Mouse (Mus musculus): ENCODE measurements around the gene Phf21a. TPM values are rescaled to one million over a fixed set of nuclear protein-coding genes. Genes with fewer than 3 reads are reported as not detected.

Phf21a gene
- polyA plus RNA-seq, 1 experiment from 2014 or later: 8.9 TPM

DNA sequence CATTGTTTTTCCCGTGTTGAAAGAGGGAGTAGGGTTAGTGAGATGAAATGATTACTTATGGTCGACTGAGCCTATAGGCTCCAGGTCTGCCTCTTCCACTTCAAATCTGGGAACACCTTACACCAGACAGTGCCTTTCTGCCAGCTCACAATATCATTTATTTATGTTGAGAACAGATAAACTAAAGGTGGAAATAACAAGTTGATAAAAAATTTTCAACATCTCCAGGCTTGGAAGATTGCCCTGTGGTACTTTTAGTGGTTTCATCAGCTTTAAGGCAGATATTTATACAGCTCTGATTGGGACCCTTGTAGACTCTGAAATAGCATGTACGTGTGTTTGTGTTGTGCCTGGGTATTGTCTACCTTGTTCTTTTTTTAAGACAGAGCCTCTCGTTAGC lies 83.4 kb downstream of the Phf21a start:
- DNase-seq (ENCODE audit: low spot score): no peak

DNA sequence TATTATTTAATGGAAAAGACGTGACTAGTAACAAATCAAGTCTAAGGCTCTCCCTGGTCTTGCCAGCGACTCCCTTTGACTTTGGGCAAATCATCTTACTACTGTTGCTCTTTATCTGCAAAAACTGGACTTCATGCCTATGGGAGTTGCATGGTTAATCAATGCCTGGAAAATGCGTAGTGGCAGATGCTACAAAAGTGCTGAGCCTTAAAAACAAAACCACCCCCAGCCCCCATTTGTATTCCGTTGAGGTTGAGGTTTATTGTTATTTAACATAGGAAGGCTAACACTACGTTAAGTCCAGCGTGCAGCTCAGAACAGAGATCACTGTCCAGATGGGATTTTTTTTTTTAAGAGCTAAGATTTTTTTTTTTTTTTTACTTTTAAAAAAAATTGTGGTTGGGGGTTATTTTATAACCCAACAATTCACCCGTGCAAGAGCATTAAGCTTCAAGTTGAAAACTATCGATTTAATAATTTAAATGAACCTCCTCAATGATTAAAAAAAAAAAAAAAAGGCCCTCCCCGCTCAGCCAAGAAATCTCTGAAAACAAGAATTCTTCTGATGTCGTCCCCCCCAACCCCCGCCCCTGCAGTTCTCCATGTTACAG lies 89.3 kb downstream of the Phf21a start:
- no peak for DNase-seq (ENCODE audit: low spot score)

DNA sequence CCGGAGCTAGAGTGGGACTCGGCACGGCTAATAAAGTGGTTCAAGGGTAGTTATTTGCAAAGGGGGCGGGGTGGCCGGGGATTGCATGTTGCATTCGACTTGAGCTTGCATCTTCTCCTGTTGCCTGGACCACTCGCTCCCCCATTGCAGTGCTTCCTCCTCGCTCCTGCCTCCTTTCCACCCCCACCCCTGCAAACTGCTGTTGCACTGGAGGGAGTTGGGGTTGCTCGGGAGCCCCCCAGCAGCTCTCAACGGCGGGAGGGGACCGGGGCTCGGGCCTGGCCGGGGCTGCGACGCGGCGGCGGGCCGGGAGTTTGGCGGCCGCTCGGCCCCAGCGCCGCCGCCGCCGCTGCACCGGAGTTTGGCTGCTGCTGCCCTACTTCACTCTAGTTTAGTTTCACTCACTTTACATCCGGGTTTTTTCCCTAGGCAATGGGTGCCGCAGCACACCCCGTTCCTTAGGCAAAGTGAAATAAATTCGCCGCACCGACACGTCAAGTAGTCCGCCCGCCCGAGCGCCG lies 90.1 kb downstream of the Phf21a start:
- DNase-seq (ENCODE audit: low spot score): peak; percentile 91

DNA sequence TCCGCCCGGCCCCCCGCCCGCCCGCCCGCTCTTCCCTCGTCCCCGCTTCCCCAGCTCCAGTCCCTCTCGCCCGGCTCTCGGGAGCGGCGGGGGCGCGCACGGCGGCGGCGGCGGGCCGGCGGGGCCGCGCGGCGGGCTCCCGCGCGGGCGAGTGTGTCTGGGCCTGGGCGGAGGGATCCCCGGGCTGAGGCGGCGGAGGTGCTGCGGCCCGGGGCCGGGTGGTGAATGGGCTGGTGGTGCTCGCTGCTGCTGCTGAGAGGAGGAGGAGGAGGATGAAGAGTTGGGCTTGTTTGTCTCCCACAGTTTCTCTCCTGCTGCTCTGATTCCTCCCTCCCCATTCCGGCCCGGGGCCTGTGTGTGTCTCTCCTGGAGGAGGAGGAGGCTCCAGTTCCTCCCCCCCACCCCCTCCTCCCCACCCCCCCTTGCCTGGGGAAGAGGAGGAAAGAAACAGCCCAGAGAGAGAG lies 90.7 kb downstream of the Phf21a start:
- peak; percentile 92 for DNase-seq (ENCODE audit: low spot score)

DNA sequence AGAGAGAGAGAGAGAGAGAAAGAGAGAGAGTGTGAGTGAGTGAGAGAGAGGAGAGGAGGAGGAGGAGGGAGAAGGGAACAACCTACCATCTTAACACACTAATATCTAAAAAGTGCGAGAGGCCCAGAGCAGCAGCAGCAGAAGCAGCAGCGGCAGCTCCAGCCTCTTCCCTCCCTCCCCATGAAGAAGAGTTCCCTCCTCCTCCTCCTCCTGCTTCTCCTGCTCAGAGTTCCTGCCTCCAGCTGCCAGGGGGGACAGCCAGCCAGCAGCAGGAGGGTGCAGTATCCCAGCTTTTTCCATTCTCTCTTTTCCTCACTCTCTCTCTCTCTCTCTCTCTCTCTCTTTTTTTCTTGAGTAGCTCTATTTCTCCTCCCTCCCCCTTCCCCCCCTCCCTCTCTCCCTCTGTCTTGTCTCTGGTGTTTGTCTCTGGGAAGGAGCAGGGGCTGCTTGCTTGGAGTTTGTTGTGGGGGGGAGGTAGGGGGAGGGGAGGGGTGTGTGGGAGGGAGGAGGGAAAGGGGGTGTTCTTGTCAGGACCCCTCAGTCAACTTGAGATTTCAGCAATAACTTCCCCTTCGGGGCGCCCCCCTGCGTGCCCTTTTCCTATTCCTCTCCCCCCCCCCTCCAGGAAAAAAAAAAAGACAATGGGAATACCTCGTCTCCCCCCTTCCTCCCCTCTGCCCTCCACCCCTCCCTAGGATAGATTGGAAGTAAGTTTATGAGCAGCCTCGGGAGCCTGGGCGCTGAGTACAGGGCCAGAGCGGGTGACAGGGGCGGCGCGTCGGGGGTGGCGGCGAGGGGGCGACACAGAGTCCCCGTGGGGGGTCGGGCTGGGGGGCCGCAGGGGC lies 91.4 kb downstream of the Phf21a start:
- DNase-seq (ENCODE audit: low spot score): peak; percentile 46

DNA sequence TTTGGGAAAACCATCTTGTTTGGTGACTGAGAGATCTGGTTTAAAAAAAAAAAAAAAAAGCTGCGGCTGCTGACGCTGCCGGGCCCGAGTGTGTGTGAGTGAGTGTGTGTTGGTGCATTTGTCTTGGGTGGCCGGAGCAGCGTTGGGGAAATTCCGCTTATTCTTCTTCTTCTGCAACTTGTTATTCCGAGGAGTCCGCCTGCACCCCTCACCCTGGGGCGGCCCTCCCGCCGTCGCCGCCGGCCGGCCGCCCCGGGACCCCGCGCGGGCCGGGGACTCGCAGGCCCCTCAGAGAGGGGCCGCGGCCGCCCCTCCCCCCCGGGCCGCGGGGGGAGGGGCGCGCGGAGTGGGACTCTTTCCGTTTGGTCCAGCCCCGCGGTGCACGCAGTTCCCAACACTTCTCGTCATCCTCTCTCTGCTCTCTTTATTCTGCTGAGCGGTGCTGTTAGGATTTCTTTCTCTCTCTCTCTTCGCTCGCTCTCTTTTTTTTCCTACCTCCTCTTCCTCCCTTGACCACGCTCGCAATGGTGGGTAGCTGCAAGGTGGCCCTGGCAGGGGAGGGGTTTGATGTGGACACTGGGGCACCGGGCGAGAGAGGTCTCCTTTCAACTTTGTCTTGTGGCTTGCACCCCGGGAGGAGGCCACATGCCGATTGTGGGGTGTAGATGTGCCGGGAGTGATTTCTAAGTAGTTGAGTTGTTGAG lies 92.3 kb downstream of the Phf21a start:
- peak; percentile 60 for DNase-seq (ENCODE audit: low spot score)

DNA sequence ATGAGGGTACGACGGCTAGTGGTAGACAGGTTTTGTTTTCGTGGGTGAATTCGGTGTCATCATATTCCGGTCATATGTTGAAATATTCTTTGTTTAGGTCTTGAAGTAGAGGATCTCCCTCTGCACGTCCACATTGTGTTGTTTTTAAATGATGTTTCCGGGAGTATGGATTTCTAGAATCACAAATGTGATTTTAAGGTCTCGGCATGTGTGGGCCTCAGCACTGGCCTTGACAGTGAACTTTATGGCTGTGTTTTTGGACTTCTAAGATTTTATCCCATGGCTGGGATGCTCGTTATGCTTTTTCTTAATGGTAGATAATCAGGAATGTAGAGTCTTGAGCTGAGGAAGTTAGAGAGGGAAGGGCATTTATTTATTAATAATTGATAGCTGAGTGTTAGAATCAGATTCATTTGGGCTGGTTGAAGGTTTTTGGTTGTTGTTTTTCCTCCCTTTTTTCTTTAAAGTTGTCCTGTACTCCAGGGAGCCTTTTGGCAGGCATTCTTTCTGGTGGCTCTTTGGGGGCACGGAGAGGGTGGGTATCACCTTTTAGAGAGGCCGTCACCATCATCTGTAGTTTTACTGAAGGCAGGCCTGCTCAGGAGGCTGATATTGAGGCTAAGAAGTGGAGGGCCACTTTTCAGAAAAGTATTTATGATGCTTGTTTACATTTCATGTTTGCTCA lies 93.0 kb downstream of the Phf21a start:
- no peak for DNase-seq (ENCODE audit: low spot score)

DNA sequence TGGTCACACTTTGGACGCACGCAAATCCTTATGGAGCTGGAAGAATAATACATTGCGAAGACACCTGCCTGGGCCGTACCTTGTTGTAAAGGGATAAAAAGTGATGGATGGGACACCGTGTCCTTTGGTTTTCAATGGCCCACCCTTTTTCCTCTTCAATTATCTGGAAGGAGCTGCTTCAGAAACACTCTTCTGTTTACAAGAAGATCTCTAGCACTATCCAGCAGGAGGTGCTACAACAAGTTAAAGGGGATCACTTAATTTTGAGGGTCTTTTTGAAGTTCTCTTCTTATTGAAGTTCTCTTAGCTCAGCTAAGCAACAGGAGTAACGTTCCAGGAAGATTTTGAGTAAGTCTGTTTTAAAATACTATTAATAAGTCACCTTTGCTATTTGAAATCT lies 94.1 kb downstream of the Phf21a start:
- DNase-seq (ENCODE audit: low spot score): peak; percentile 56

DNA sequence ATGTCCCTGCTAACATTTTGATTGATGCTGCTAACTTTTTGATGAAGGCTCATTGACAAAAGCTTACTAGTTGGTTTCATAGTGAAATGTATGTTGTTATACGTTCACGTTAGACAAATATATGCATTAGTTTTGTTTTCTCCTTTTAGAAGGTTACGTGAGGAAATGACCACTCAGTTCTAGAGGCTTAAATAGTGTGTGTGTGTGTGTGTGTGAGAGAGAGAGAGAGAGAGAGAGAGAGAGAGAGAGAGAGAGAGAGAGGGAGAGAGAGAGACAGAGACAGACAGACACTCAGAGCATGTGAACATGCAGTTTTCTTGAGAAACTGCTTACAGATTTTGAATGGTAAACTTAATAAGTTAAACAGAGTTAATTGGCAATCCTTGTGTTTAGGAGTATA lies 95.8 kb downstream of the Phf21a start:
- no peak for DNase-seq (ENCODE audit: low spot score)

DNA sequence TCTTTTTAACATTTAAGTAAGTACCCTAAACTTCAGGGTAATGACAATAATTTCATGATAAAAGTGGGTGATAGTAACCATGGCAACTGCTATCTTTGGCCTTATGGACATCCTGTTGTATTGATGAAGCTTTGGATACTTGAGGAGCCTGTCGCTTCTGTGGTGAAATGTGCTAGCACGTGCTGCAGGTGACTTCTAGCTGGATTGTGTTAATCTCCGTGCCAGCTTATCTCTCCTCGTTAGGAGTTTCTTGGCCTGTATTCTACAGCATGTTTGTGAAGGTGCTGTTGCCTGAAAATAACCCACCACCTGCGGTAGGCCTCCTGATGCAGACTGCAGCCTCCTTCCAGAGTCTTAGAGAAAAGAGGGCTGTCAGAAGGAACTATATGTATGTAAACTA lies 98.0 kb downstream of the Phf21a start:
- no peak for DNase-seq (ENCODE audit: low spot score)

DNA sequence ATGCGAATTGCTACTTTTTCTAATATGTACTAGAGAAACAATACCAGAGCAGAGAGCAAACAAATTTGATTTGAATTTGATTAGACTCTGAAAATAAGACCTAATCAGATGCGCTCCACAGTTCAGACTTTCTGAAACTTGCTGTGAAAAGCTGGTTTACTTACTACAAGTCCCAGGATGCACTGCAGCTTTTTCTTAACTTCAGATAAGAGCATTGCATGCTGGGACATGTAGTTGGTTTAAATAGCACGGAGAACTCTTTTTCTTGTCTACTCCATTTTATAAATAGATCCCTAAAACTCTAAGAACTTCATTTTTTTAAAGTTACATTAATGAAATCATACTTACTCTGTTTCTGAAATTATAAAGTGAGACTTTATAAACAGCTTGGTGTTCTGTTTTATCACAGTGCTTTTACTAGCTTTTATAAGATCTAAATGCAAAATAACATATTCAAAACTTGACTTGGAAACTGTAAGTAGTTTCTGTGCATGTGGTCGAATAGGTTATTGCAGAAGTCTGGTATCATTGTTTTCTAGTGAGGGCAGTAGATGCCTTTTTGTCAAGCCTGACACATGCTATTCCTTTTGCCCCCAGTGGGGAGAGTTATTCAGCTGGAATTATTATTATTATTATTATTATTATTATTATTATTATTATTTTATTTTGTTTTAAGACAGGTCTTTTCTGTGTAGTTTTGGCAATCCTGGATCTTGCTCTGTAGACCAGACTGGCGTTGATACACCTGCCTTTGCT lies 99.1 kb downstream of the Phf21a start:
- DNase-seq (ENCODE audit: low spot score): peak; percentile 84

DNA sequence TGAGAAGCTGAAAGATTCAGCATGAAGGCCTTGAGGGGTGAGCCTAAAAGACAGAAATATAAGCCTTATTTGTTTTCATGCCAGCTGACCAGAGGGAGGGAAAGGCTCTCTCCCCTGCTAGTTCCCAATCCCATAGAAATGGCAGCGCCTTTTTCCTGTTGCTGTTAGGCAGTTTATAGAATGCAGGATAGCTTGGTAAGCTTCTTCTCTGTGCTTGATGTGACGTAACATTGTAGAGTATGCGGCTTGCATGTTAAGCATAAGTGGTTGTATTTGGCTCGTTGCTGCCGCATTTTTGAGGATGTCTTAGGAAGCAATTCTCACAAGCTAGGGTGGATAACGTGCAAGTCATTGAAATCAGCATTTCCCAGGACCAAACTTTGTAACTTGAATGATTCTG lies 105.2 kb downstream of the Phf21a start:
- no peak for DNase-seq (ENCODE audit: low spot score)

DNA sequence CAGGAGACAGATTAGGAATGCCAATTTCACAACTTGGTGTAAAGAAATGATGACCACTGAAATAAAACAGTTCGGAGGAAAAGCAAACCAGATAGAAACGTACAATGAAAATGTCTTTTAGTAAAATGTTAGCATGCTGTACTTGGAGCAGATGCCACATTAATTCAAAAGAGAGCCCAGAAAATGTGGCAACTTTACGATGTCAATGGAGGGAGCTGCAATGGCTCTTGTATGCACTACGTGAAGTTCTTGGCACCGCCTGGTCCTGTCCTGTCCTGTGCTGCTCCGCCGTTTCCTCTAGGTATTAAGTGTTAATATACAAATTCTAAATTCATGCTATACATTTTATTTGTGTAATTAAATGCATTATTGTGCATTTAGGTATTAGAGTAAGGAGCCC lies 105.8 kb downstream of the Phf21a start:
- DNase-seq (ENCODE audit: low spot score): no peak

DNA sequence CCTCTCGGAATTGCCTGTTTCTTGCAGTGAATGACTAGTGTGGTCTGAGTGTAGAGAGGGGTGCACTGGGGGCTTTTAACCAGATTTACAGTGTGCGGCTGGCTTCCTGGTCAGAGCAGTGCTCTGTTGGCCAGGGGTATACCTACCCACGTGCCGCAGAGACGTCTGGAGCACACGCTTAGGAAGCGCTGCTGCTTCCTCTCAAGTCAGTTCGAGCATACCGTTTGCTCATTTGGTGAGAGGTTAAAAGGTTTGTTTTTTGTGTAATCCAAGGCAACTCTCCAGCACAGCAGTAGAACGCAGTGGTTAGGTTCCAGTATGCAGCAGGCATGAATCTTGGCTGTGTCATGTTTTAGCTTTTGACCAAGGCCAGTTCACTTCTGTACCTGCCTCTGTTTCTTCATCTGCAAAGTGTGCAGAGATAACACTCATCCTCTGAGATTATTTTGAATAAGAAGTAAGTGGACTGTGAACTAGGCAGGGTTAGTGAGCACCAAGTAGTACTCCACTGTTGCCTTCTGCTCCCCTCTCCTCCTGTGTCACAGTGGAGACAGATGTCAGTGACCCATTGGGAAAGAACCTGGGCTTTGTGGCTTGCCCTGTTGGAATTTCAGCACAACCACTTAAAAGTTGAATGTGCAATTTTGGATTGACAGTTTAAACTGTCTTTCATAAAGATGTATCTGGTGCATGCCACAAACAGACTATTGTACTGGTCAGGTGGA lies 106.8 kb downstream of the Phf21a start:
- DNase-seq (ENCODE audit: low spot score): no peak

DNA sequence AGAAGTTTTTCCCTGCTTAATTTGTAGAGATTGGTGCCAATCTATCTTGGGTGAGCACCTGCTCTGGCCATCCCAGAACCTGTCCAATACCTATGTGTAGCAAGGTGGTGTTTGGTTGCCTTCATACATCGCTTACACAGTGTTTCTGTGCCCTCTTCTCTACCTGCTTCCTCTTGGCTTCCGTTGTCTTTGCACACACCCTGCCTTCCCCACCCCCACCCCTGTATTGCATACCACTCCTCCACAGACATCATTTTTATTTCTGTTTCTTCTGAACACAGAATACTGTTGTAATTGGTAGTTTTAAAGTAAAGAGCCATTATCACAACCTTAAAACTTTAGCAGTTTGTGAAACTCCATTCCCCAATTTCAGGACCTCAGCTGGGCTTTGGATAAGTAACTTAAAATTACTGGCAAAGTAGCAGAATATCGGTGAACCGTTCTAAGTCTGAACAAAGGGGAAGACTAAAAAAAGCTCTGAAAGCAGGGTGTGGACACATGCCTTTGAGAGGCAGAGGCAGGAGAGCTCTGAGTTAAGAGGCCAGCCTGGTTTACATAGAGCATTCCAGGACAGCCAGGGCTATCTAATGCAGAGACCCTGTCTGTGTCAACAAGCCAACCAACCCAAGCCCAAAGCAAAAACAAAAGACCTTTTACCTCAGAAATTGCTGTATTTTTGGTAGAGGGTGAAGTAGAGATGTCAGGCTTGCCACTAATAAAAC lies 109.6 kb downstream of the Phf21a start:
- DNase-seq (ENCODE audit: low spot score): peak; percentile 20

DNA sequence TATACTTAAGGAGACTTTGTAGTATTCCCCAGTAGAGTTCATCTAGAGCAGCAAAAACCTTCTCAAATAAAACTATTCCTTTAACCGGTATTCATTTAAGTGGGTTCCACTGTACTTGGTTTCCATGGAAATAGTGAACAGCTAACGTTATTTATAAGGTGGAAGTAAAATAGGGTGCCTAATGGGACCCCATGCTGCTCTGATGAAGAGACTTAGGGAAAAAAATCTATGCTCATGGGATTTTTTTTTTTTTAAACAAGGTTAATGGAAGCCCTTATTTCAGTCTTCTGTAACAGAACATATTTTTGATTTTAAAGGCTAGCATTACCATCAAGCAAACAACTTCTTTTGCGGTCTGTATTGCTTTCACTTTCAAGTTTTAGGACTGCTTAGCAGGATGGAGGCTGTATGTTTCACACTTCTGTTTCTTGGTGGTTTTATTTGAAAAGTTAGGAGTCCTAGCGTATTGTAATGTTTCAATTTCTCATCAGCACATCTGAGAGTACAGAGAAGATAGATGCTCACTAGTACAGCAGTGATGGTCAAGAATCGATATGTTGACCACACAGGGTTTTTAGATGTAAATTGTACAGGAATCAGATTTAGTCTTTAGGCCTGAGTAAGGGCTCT lies 112.2 kb downstream of the Phf21a start:
- peak; percentile 16 for DNase-seq (ENCODE audit: low spot score)

DNA sequence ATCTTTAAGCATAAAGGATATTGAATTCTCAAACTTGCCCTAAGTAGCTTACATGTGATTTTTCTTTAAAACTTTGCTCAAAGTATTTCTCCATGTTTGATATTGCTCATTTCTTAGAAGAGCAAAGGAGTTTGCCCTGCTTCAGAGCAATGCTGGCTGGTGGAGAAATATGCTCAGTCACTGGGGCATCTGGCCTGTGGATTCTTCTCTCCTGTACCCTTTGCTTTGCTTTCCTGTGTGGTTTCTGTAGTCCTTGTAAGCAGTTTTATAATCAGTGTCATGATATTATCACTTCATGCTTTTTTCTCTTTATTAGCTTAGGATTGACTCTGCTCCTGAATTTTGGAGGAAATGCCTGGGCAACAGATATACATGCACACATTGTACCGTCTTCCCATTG lies 117.5 kb downstream of the Phf21a start:
- DNase-seq (ENCODE audit: low spot score): no peak

DNA sequence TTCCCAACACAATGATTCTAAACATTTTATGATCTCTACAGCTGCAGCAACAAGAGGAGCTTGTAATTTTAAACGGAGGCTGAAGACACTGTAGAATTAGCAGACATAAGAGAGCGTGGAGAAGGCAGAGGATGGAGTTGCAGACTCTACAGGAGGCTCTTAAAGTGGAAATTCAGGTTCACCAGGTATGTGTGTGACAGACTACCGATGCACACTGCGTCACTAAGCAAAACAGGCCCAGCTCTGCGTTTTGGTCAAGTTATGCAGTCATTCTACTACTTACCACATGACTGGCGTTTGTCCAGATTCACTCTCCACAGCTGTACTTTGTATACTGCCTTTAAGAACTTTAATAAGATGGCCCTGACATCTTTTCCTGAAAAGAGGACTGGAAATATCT lies 128.5 kb downstream of the Phf21a start:
- no peak for DNase-seq (ENCODE audit: low spot score)

DNA sequence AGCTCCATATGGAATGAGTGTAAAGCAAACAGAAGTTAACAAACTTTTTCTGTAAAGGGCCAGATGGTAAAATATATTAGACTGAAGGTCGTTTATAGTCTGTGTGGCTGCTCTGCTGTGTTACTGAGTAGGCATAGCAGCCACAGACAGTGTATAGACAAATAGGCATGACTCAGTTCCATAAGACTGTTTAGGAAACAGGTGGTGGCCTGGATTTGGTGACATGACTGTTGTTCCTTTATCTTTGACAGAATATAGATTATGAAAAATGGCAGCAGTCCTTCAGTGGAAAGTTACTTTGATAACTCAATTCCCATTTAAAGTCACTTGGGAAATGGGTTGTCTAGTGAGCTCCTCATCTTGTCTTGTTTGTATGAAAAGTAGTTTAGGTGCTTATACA lies 132.7 kb downstream of the Phf21a start:
- DNase-seq (ENCODE audit: low spot score): no peak
